Mouse (Mus musculus) testis, adult 2 months (tissue): ENCODE measurements at regions not wholly inside any gene's neighbourhood (a gene's known extent, or its start where the extent isn't known, plus 50 kb on each side); places are given as distances from the start of the nearest gene placed in this dataset.

Source experiments
- CTCF ChIP-seq: fragments of 200-500 bp; IDR thresholded peaks from 2 replicates; pipeline ENCODE4 v1.5.1; 2012; ENCODE audit warnings: low read depth, mild to moderate bottlenecking, inconsistent platforms, low read length, moderate library complexity; ENCODE audit not compliant: control insufficient read depth, insufficient read depth, insufficient replicate concordance
- POLR2A ChIP-seq: fragments of 200-500 bp; IDR thresholded peaks from 2 replicates; pipeline ENCODE4 v1.6.1; 2012; ENCODE audit warnings: low read depth, mild to moderate bottlenecking, inconsistent platforms, low read length, moderate library complexity; ENCODE audit not compliant: control insufficient read depth

DNA sequence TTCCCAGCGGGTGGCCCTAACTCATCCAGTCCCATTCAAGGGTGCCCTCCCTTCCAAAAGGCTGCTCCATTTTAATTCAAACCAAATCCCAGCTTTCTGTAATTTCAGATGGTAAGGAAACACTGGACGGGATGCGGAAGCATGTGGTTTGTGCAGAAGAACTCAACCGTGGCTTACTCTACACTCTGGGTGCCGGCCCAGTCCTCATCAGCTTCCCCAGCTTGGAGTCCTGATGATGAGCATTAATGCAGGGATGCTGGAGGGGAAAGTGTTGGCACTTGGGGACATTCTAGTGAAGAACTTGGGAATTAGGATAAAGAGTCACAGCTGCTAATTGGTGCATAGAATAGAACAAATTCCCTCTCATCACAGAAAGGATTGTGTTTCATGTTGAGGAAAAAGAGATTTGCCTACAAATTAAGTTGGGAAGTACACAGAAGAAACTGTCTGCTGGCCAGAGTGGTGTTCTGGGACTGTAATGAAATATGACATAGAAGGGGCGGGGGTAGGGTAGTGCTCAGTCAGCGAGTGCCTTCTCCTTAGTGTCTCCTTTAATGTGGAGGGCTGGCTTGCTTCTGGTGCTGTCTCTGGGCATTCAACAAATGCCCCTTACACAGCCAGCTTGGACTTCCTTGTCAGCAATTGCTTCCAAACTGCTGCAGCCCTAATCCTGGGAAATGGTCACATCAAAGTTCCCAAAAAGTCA, 285.0 kb upstream of the Bmper start:
- TF ChIP-seq POLR2A (no peak), CTCF (no peak)
